Mouse (Mus musculus) lung, postnatal 0 days (tissue): ENCODE measurements at regions not wholly inside any gene's neighbourhood (a gene's known extent, or its start where the extent isn't known, plus 50 kb on each side); places are given as distances from the start of the nearest gene placed in this dataset.

ENCODE experiments used
- ATAC-seq: fragments of 200-750 bp; cut with Nextera tagmentation; 2 replicates; pipeline ENCODE4 v1.8.0; 2017; ENCODE audit warnings: moderate library complexity
- DNase-seq: peaks from one replicate; pipeline ENCODE4 v3.0.0-alpha.2; 2016; ENCODE audit warnings: low spot score
- H3K27ac ChIP-seq: fragments of 300-500 bp; sonication (generic); 2 replicates; pipeline ENCODE4 v1.5.1; 2014; ENCODE audit warnings: antibody characterized with exemption, mild to moderate bottlenecking, low read length, mixed read lengths
- H3K27me3 ChIP-seq: fragments of 300-500 bp; sonication (generic); replicated peaks from 2 replicates; pipeline ENCODE4 v1.6.1; 2014; ENCODE audit warnings: low read length, mixed read lengths; ENCODE audit not compliant: insufficient read depth
- H3K36me3 ChIP-seq: fragments of 300-500 bp; sonication (generic); 2 replicates; pipeline ENCODE4 v1.6.1; 2014; ENCODE audit warnings: low read length, mixed read lengths; ENCODE audit not compliant: insufficient read depth
- H3K4me1 ChIP-seq: fragments of 300-500 bp; sonication (generic); 2 replicates; pipeline ENCODE4 v1.6.1; 2014; ENCODE audit warnings: antibody characterized with exemption, low read depth, low read length, mixed read lengths; ENCODE audit not compliant: insufficient read depth
- H3K4me2 ChIP-seq: fragments of 300-500 bp; sonication (generic); replicated peaks from 2 replicates; pipeline ENCODE4 v1.6.1; 2014; ENCODE audit warnings: low read depth, mild to moderate bottlenecking, low read length, moderate library complexity, mixed read lengths
- H3K4me3 ChIP-seq: fragments of 300-500 bp; sonication (generic); 2 replicates; pipeline ENCODE4 v1.5.1; 2014; ENCODE audit warnings: low read depth, low read length
- H3K9ac ChIP-seq: fragments of 300-500 bp; sonication (generic); replicated peaks from 2 replicates; pipeline ENCODE4 v1.6.1; 2014; ENCODE audit warnings: low read depth, mild to moderate bottlenecking
- H3K9me3 ChIP-seq: fragments of 300-500 bp; sonication (generic); 2 replicates; pipeline ENCODE4 v1.6.1; 2016; ENCODE audit warnings: low read length, mixed read lengths
- CTCF ChIP-seq: IDR thresholded peaks from 2 replicates; pipeline ENCODE4 v1.5.1; 2016; ENCODE audit warnings: antibody characterized with exemption, mild to moderate bottlenecking
- EP300 ChIP-seq: IDR thresholded peaks from 2 replicates; pipeline ENCODE4 v1.6.1; 2016; ENCODE audit warnings: antibody characterized with exemption, mild to moderate bottlenecking, control low read depth
- WGBS: fragments of 180-500 bp; shearing (Covaris S2); extraction: QIAGEN DNeasy Blood & Tissue Kit; methylation state at CpG from one replicate; pipeline ENCODE4 v1.1.7; 2014; 5-methylcytosine and 5-hydroxymethylcytosine counted together

GRCm38 (mm10) chr1:94582526-94582925 is 530.2 kb upstream of the Pdcd1 start:
- Histone ChIP-seq H3K9me3 (no peaks in the 10 kb centered on the region), H3K27me3 (no peaks in the 10 kb centered on the region), H3K4me2 (no peak overlapping the region), H3K9ac (no peak overlapping the region), H3K36me3 (no peaks in the 10 kb centered on the region), H3K4me3 (no peak overlapping the region), H3K27ac (no peak overlapping the region), H3K4me1 (no peaks in the 10 kb centered on the region)
- no peak for TF ChIP-seq CTCF
- no peak for TF ChIP-seq EP300
- ATAC-seq: peak; percentile 54
- peak; percentile 53 for DNase-seq

- ATAC-seq: peak; percentile 95
- H3K4me3 ChIP-seq: no peak overlapping the region
Measured at GRCm38 (mm10) chr1:94581650-94582405, 529.5 kb upstream of the Pdcd1 start.

GRCm38 (mm10) chr1:94532773-94533541 is 480.6 kb upstream of the Pdcd1 start:
- Histone ChIP-seq H3K36me3 (no peaks in the 10 kb centered on the region), H3K4me2 (no peak overlapping the region), H3K9me3 (no peaks in the 10 kb centered on the region), H3K9ac (no peak overlapping the region), H3K4me1 (no peaks in the 10 kb centered on the region), H3K4me3 (no peak overlapping the region), H3K27ac (no peak overlapping the region), H3K27me3 (no peaks in the 10 kb centered on the region)
- no peak for ATAC-seq
- no peak for DNase-seq
- 77% methylated on average over 4 of the region's 4 CpGs for WGBS
- no peak for TF ChIP-seq CTCF
- TF ChIP-seq EP300: no peak

More at GRCm38 (mm10) chr1:94581650-94582405, 529.5 kb upstream of the Pdcd1 start:
- WGBS: 21% methylated on average over 4 of the region's 4 CpGs
- Histone ChIP-seq H3K9me3 (no peaks in the 10 kb centered on the region), H3K27me3 (no peaks in the 10 kb centered on the region), H3K27ac (no peak overlapping the region), H3K4me1 (no peaks in the 10 kb centered on the region), H3K4me2 (no peak overlapping the region), H3K9ac (no peak overlapping the region), H3K36me3 (no peaks in the 10 kb centered on the region)
- DNase-seq: peak; percentile 80
- no peak for TF ChIP-seq CTCF
- TF ChIP-seq EP300: peak; percentile 97

- ATAC-seq (no peak), DNase-seq (no peak)
- Histone ChIP-seq H3K27me3 (no peaks in the 10 kb centered on the region), H3K4me3 (no peak overlapping the region), H3K36me3 (no peaks in the 10 kb centered on the region), H3K4me1 (no peaks in the 10 kb centered on the region), H3K4me2 (no peak overlapping the region), H3K27ac (no peak overlapping the region), H3K9ac (no peak overlapping the region), H3K9me3 (no peaks in the 10 kb centered on the region)
- TF ChIP-seq CTCF (no peak), EP300 (no peak)
- WGBS: 24% methylated on average over 4 of the region's 4 CpGs
Measured at GRCm38 (mm10) chr1:94504080-94504520, 451.7 kb upstream of the Pdcd1 start.

- no peaks in the 10 kb centered on the region for H3K27me3 ChIP-seq
- H3K36me3 ChIP-seq: no peaks in the 10 kb centered on the region
- H3K9me3 ChIP-seq: no peaks in the 10 kb centered on the region
- WGBS: 63% methylated on average over 6 of the region's 6 CpGs
- no peaks in the 10 kb centered on the region for H3K4me1 ChIP-seq
- H3K4me2 ChIP-seq: no peak overlapping the region
- no peak for TF ChIP-seq CTCF
- TF ChIP-seq EP300: no peak
- no peak overlapping the region for H3K9ac ChIP-seq
- no peak overlapping the region for H3K27ac ChIP-seq
- no peak overlapping the region for H3K4me3 ChIP-seq
- no peak for DNase-seq
- no peak for ATAC-seq
Measured at GRCm38 (mm10) chr1:94503379-94504079, 451.2 kb upstream of the Pdcd1 start.
